Mouse (Mus musculus): ENCODE measurements around the gene Fndc1.

Gene Fndc1

GRCm38 (mm10) chr17:7717945-7718344 lies 109.2 kb downstream of the Fndc1 start:
- in situ Hi-C loops (cut with MboI; ENCODE audit: low sequenced_read_pairs): no loop called here

- in situ Hi-C loops (cut with MboI; ENCODE audit: low sequenced_read_pairs): no loop called here
Measured at GRCm38 (mm10) chr17:7713020-7713419, 114.1 kb downstream of the Fndc1 start.

DNA sequence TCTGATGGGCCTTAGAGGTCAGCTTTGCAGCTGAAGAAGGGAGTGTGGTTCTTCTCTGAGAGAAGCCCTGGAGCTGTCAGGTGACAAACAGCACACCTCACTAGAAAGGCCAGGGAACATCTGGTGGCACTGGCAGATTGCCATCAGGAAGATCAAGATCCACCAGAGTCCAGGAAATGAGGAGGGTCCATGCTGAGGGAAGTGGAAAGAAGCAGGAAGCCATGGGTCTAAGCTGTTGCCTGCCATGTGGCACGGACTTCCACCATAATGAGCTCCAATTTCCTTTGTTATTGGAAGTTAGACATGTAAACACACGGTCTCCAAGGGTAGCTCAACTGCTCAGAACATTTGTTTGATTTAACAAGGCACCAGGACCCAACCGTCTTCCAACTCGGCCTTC lies 120.0 kb downstream of the Fndc1 start:
- in situ Hi-C loops (cut with MboI; ENCODE audit: low sequenced_read_pairs): no loop called here

GRCm38 (mm10) chr17:7690271-7690670 lies 136.8 kb downstream of the Fndc1 start:
- in situ Hi-C loops (cut with MboI; ENCODE audit: low sequenced_read_pairs): no loop called here
